Mouse (Mus musculus) cerebellum, adult 11-12 months (tissue): ENCODE measurements around the gene Usp49.
"Not testable (repeated sequence)": the region's sequence is repeated elsewhere in the genome, so short reads cannot be mapped to it uniquely, and the experiment has no call there.

Experiments
- DNase-seq: peaks from one replicate; pipeline ENCODE4 v3.0.0; 2022

Gene Usp49

DNA sequence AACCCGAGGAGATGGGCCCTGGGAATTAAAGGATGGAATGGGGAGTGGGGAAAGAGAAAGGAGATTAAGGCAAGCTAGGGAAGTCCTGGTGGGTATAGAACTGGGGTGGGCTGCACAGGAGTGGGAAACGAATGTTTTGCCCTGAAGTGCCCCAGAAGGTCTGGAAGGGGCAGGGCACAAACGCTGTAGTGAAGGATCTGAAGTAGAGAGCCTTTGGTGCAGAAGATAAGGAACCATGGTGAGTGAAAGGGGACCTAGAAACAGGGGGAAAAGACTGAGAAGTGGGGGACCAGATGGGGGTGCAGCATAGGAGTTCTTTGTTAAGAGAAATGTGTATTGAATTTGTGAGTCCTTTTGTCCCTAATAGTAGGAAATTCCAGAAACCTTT, at the start of gene Usp49:
Gene Usp49, plus strand, starts transcription at position 13 of the 388 bp plus-strand sequence.
- DNase-seq = no peak

- DNase-seq = no peak
Measured at GRCm38 (mm10) chr17:47580962-47581361, 49.5 kb upstream of the Usp49 start.

- no peak for DNase-seq
Measured at GRCm38 (mm10) chr17:47588517-47588916, 42.0 kb upstream of the Usp49 start.

- DNase-seq = no peak
Measured at GRCm38 (mm10) chr17:47591073-47591472, 39.4 kb upstream of the Usp49 start.

DNA sequence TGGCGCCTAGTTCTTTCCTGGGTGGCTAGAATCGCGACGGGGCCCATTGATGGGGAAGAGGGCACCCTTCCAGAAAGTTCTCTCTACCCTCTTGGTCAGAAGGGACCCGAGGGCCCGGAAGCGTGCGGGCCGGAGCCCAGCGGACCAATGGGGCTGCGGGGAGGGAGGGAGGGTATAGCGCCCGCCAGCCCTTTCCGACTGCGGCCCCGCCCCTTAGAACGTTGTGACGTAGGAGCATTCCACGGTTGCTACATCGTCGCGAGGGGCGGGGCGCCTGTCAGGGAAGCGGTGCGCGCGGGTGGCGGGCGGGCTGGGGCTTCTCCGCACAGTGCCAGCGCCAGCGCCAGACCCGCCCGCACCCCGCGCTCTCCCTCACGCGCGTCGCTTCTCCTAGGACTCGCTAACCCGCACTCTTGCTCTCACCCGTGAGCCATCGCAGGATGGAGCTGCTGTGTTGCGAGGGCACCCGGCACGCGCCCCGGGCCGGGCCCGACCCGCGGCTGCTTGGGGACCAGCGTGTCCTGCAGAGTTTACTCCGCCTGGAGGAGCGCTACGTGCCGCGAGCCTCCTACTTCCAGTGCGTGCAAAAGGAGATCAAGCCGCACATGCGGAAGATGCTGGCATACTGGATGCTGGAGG, 37.2 kb upstream of the Usp49 start:
- DNase-seq = peak; percentile 87

DNA sequence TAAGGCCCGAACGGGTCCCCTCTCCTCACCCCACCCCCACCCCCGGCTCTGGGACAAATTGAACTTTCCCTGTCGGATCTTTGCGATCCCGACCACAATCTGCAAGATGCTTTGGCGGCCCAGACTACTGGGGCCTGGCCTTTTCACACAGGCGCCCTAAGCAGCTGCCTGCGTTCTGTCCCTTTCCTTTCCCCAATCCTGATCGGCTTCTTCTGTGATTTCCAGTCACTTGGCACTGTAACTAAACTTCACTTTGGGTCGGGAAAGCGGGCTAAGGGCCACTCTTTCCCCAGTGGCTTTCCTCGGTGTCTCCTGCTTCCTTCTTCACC, 36.7 kb upstream of the Usp49 start:
- DNase-seq = no peak

DNA sequence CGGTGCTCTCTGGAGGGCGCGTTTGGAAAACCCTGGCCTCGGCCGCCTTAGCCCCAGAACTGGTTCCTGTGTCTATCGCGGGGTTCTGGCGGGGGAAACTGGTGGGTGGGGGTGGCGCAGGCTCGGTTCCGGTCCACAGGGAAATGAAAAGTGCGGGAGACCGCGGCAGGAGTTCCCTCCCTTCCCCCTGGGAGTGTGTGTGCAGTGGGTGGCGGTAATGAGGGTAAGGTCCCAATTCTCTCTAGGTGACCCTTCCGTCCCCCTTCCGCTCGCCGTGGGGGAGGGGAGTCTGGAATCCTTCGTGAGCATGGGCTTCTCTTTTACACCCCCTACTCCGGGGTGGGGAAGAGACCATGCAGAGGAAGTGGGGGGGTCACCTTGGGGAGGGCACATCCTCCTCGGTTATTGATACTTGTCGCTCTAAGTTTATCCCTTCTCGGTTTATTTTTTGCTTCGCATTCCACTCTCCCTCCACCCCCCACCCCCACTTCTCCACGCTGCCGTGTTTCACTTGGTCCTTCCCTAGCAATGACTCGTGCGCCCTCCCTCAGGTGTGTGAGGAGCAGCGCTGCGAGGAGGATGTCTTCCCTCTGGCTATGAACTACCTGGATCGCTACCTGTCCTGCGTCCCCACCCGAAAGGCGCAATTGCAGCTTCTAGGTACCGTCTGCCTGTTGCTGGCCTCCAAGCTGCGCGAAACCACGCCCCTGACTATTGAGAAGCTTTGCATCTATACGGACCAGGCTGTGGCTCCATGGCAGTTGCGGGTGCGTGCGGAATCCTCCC, 36.1 kb upstream of the Usp49 start:
- DNase-seq = peak; percentile 59

DNA sequence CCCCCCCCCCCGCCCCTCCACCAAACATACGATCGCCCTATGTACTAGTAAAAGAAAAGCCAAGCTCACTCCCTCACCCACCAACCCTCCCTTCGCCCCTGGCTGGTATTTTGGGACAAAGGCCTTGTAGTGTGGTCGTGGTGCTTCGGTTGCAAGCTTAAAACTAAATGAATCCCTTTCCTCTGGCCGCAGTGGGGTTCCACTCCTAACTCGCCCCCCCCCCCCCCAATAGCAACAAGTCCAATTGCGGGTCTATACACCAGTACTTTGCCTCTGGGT, 35.6 kb upstream of the Usp49 start:
- no peak for DNase-seq

GRCm38 (mm10) chr17:47595248-47596161, 35.0 kb upstream of the Usp49 start:
- no peak for DNase-seq

DNA sequence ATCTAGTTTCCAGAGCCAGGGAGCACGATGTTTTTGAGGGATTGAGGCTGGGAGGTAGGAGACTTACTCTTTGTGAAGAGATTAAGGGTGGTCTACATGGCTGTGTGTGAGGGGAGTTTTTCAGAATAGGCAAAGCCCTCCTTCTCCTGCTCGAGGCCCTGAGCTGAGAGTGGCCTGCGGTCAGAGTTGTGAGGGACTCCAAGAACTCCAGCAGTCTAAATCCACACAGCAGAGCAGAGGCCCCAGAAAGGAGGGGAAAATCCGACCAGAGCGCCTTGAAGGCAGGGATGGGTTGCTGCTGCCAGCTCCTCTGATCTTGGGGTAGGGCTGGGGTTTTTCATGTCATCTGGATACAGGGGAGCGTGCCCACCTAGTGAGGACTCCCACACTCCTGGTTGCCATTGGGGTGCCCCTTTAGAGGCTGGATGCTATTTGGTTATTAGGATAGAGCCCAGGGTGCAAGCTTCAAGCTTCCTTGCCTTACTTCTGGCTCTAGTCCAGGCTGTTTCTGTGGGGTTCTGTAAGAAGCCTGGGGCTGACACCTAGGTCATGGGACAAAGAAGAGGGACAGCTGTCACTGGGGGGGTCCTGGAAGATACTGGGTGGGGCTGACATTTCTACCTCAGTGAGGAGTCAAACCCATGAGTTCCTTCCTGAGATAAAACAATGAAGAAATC, 34.2 kb upstream of the Usp49 start:
- DNase-seq = no peak

DNA sequence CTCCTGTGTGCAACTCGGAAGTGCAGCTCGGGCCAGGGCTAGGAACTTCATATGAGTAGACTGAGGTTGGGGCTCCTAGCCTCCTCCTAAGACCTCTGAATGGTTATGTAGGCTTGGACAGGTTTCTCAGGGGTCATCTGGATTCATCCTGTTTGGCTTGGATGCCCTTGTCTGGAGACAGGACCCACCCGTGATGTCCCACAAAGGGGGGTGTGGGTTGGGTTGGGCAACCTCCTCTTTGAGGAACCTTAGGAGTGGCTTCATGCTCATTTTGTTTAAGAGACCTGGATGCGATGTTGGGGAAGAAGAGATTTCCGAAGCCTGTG, 33.7 kb upstream of the Usp49 start:
- no peak for DNase-seq

- DNase-seq = no peak
Measured at GRCm38 (mm10) chr17:47597261-47597660, 33.2 kb upstream of the Usp49 start.

GRCm38 (mm10) chr17:47597838-47598579, 32.5 kb upstream of the Usp49 start:
- peak; percentile 46 for DNase-seq

DNA sequence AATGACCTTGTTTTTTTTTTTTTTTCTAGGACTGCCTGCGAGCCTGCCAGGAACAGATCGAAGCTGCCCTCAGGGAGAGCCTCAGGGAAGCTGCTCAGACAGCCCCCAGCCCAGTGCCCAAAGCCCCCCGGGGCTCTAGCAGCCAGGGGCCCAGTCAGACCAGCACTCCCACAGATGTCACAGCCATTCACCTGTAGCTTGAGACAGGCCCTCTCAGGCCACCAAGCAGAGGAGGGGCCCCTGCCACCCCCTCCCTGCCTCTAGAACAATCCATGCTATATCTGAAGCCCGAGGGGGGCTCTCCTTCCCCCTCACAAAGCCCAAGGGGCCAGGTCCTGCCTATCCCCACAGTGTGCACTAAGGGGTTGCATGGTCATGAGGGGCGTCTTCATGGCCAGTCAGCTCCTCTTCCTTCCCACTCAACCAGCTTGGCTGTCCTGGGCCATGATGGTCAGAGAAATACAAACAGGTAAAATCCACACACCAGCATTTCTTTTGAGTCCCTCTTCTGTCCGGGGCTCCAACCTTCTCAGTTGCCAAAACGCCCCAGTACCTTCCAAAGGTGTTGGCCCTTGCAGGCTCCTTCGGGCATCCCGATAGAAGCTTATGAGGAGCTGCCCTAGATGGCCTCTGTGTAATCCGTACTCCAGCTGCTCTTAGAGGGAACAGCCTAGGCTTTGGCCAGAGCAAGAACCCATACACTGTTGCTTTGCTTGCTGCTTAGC, 31.7 kb upstream of the Usp49 start:
- not testable (repeated sequence) for DNase-seq

GRCm38 (mm10) chr17:47599511-47600297, 30.8 kb upstream of the Usp49 start:
- no peak for DNase-seq

DNA sequence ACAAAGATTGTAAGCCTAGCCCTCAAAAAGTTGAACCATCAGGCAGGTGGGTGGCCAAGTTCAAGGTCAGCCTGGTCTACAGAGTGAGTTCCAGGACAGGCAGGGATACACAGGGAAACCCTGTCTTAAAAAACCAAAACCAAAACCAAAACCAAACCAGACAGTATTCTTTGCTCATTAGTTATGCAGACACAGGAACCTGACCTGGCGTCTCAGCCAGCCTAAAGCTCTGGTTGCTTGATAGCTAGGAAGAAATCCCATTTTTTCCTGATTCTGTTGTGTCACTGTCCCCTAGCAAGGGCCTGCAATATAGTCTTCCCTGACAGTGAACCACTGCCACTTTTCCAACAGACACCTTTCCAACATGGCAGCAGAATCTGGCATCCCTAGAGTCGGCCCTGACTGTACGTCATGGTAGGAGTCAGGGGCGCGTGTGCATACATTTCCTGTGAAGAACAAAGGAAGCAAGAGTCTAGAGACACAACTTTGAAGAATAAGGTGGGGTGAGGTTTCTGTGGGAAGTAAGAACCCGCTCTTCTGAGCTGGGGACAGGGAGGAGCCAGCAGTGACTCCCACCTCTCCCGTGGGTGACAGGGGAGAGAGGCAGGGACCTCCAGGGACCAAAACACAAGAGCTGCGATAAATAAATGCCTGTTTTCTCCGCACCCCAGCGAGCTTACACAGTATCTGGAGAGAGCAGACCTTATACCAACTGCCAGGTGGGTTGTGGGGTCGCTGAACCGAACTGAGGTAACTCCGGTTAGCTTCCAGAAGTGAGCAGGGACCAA, 29.7 kb upstream of the Usp49 start:
- no peak for DNase-seq

DNA sequence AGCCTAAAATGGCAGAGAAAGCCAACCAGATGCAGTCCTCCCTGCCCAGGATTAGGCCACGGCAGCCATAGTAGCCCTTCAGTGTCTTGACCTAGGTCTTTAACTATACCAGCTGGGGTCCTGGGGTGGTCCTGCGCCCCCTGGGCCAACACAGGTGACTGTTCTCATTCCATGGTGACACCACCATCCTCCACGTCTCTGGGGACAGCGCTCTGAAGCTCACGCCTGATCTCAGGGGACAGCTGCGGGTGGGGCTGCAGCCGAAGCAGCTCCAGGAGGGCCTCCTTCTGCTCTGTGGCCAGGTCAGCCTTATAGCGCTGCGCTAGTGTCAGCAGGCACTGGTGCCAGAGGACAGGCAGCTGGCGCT, 29.1 kb upstream of the Usp49 start:
- DNase-seq = no peak

DNA sequence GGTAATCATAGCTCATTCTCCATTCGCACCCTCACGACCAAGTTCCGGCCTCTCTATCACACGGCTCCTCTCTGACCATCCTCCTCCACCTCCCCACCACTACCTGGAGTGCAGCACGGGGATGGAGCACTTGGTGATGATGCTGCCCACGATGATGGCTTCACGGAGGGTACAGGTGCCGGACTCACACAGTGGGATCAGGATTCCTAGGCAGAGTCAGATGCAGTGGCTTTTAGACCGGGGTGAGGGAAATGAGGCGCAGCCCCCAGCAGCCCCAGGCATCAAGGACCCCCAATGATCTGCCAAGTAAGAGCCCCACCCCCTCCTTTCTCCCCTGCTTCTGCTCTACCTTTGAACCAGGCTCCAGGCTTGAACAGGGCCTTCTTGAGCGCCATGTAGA, 28.2 kb upstream of the Usp49 start:
- no peak for DNase-seq

DNA sequence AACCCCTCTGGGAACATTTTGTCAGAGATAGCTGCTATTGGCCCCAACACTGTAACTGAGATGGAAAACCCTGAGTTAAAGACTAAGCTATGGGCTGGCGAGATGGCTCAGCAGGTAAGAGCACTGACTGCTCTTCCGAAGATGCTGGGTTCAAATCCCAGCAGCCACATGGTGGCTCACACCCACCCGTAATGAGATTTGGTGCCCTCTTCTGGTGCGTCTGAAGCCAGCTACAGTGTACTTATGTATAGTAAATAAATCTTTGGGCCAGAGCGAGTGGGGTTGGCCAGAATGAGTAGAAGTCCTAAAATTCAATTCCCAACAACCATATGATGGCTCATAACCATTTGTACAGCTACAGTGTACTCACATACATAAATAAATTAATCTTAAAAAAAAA, 24.3 kb upstream of the Usp49 start:
- no peak for DNase-seq

DNA sequence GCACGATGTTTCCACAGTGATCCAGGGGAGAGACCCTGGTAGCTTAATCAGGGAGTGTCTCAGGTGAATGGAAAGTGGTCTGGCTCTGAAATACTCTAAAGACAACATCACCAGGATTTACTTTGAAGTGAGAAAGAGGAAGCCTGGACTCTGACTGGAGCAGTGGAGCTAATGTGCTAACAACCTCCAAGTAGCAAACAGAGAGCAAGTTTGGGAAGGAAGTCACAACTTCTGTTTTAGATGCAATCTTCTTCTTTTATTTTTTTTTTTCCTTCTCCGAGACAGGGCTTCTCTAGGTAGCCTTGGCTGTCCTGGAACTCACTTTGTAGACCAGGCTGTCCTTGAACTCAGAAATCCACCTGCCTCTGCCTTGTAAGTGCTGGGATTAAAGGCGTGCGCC, 21.3 kb upstream of the Usp49 start:
- no peak for DNase-seq
